Mouse (Mus musculus) right cerebral cortex, postnatal 4 days (tissue): ENCODE results near the gene Lrrc34.

Source experiments
- DNase-seq: peaks from one replicate; pipeline ENCODE4 v3.0.0-alpha.2; 2022

Lrrc34 gene

DNA sequence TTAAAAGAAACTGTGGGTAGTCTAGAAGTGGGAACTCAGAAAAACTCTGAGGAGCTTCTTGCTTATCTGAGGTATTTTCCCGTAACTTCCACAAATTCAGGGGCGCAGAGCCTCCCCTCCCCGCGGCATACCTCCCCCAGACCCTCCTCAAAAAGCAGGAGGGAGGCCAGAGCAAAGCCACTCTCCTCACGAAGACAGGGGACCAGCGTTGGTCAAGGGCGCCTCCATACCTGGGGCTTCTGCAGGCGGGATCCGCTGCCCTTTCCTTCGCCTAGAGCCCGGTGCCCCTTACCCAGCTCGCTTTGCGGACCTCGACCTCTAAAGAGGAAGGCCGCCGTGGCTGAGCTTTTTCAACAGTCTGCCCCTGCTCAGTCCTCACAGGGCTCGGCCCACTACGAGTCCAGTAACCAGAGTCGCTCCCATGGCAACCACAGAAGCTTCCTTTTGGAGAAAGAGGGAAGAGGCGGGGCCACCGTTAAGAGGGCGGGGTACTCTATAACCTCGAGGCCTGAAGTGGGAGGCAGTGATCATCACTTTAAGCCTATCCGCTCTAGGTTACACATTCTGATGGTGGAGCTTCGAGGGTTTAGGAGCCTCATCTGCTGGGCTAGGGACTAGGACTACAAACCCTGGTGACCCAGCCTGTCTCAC is at the start of gene Lrrc34:
Lrrc34 (minus strand) TSS at position 430 of the 651 bp plus-strand sequence.
- peak; percentile 25 for DNase-seq

DNA sequence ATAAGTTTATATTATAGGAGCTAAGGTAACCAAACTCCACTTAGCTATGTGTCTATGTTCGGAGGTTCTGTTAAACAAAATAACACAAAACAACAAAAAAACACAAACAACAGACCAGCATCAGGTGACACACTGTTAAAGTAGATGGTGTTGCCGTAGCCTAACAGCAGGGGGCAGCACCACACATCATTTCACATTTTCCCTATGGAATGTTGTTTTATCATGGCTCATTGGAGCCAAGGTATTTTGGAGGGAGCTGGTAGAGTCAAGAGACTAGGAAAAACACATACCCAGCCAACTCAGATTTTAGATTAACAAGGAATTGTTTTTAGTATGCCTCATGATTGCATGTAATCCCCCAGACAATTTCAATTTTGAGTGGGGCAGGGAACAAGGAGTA is 48.7 kb upstream of the Lrrc34 start:
- DNase-seq = peak; percentile 78

DNA sequence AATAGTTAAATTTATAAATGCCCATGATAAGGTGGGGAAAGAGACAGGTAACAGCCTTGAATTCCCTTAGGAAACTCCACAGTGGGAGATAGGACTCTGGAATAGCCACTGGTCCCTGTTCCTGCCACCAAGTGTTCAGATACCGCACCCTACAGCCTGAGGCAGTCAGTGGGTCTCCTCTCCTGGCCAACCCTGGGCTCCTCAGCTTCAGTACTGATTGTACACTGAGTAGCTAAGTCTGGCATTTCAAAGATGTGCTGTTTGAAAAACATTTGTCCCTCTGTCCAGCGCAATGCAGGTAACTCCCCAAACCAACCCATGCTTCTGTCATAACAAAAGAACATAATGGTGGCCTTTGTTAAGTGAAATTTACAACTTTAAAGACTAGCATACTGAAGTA is 48.0 kb upstream of the Lrrc34 start:
- no peak for DNase-seq

DNA sequence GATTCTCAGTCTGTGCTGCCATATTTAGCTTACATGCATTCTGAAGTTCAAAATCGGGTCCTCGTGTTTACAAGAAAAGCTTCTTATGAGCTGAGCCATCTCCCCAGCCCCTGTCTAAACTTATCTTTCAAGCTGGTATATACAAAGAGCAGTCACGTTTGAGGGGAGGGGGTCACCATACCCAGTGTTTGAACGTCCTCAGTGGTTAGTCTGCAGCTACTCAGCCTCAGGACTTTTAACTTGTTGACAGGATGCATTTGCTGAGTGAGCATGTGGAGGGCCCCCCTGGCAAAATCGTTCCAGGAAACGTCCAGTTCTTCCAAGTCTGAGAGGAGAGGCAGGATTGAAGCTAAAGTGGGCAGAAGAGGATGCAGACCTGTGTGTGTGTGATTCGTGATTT is 43.3 kb upstream of the Lrrc34 start:
- DNase-seq = no peak

DNA sequence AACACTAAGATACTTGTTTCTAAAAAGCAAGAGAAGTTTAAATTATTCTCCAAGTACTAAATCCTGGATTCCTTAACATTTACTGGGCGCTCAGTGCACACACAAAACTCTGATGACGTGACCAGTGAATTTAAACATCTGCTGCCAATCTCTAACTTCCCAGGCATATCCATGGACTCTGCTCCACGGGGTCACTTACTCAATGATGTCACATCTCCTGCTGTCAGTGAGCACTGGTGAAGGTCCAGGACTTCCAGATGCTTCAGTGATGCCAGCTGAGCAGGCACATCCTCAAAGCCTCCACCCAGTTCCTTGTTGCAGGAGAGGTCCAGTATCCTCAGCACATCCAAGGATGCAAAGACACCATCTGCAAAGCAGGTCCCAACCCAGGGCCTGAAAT is 39.5 kb upstream of the Lrrc34 start:
- DNase-seq = no peak

DNA sequence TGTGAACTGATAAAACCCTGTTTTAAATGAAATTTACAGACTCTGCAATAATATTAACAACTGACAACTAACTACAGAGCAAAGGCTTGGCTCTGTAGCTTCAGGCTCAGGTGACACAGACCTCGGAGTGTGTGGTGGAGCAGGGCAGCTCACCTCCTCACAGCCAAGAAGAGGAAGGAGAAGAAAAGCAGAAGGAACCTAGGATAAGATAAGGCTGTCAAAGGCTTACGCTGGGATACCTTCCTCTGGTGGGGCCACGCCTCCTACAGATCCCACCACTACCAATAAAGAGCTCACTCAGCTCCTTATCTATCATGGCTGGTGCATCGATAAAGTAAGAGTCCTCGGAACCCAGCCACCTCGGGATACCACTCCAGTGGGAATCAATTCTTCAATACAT is 35.5 kb upstream of the Lrrc34 start:
- DNase-seq = no peak

DNA sequence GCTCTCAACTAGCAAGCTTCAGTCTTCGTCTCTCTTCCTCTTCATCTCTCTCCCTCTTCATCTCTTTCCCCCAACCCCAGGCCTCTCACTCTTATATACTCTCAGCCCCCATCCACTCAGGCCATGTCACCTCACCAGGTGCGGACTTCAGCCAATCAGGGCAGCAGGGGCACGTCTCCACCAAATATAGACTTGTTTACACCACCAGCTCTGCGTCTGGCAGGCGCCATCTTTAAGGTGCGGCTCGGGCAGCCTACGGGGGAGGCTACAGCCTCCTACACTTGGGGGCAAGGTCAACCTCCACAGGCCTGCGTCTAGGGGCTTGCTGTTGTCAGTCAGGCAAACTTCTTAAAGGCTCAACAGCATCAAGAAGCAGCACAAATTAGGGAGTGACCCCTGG is 10.8 kb upstream of the Lrrc34 start:
- no peak for DNase-seq

DNA sequence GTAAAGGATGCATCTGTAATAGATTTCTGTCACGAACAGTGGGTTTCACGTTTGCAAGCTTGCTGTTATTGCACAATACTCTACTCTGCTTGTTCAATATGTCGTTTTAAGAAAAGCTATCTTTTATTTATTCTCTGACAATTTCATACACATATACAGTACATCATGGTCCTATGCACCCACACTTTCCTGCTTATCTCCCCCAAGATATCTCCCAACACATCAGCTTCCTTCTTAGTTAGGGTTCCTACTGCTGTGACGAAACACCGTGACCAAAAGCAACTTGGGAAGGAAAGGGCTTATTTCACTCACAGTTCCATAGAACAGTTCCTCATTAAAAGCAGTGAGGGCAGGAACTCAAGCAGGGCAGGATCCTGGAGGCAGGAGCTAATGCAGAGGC is 8.3 kb upstream of the Lrrc34 start:
- DNase-seq = no peak

DNA sequence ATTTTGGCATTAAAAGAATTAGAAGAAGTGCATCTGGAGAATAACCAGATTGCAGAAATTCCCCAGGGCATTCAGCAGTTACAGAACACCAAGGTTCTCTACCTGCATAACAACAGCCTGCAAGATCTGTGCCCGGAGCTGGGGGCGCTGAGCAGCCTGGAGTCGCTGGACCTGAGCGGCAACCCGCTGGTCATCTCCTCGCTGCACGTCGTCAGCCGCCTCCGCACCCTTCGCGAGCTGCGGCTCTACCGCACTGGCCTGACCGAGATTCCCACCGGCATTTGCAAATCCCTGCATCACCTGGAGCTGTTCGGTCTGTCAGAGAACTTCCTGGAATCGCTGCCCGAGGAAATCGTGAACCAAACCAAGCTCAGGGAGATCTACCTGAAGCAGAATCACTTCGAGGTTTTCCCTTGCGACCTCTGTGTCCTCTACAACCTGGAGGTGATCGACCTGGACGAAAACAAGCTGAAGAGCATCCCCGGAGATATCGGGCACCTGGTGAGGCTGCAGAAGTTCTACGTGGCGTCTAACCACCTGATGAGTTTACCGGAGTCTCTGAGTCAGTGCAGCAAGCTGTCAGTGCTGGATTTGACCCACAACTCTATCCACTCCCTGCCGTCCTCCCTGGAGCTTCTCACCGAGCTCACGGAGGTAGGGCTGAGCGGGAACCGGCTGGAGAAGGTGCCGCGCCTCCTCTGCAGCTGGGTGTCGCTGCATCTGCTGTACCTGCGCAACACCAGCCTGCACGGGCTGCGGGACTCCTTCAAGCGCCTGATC is 2.6 kb upstream of the Lrrc34 start:
- peak; percentile 5 for DNase-seq

DNA sequence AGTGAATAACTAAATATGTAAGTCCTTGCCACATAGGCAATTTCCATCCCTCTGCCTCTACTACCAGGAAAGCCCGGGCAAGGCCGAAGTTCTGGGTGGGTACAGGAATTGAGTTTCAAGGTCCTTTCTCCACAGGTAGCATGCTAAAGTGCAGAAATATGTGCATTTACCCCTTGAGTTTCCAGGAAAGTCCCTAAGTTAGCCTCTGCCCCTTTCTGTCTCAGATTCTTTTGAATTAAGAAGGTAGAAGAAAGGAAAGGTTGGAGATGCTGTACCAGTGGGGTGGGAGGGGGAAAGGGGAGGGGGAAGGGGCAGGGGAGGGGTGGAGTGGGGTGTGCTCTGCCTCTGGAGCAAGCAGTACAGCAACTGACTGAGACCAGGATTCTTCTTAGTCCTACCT is 797 bp upstream of the Lrrc34 start:
- no peak for DNase-seq

DNA sequence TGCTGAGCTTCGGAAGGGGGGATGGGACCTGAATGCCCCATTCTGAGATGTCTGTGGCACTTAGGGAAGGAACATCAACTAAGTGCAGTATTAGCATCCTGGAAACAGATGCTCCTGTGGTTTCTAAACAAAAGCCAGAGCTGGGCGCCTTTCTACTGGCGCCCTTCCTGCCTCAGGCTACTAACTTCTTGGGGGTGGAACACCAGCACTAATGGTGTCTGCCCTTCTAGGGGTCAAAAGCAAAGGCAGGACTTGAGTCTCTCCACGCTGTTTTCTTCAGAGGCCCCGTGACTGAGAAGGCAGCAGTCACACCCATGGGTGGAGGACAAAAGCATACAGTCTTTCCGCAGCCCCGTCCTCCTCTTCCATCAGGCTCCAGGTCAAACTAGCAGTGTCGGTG is 908 bp downstream of the Lrrc34 start:
- no peak for DNase-seq

DNA sequence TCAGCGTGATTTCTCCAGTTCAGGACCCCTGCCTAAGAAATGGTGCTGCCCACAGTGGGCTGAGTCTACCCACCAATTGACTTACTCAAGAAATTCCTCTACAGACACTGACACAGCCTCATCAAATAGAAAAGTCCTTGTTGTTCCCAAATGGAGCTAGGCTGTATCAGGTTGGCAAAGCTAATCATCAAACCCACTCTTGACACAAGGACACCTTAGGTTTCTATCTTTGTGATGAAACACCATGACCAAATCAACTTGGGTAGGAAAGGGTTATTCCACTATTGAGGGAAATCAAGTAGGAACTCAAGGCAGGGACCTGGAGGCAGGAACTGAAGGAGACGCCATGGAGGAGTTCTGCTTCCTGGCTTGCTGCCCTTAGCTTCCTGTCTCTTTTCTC is 3.5 kb downstream of the Lrrc34 start, which contains the start of gene Lrriq4:
Lrriq4 (plus strand) TSS at position 301 of the 400 bp plus-strand sequence.
- DNase-seq = no peak

DNA sequence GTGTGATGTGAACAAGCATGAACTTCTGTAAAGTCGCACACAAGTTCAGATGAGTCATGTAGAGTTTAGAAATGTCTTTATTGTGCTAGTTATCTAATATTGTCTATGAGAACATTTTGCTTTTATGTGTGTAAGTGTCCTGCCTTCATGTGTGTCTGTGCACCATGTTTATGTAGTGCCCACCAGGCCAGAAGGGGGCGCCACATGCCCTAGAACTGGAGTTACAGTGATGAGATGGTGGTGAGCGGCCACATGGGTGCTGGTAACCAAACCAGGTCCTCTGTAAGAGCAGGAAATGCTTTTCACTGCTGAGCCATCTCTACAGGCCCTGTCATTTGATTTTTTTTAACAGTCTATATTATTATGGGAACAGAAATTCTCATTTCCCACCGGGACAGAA is 12.0 kb downstream of the Lrrc34 start:
- DNase-seq = no peak

DNA sequence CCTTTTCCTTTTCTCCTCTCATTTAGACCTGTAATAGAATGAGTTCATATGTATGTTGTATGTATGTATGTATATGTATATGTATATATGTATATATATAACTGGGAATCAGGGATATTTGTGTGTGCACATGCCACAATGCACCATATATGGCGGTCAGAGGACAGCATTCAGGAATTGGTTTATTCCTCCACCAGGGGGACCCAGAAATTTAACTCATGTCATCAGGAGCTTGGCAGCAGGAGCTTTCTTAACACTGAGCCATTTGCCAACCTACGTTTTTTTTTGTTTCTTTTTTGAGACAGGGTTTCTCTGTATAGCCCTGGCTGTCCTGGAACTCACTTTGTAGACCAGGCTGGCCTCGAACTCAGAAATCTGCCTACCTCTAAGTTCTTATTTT is 14.0 kb downstream of the Lrrc34 start:
- no peak for DNase-seq

DNA sequence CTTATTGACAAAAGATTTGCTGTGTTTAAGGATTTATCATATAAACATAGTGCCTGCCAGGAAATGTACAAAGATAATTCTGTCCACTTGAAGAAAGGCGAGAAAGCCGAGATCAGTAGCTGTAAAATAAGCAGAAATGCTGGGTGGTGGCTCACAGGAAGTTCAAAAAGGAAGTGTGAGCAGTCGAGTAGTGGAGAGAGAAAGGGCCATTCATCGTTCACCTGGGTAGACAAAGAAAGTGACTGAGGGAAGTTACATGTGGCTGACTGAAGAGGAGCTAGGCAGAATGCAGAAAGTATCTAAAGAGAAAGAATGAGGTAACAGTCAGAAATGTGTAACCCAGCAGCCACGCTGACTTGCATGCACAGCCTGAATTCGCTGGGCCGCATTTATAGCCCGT is 27.5 kb downstream of the Lrrc34 start:
- no peak for DNase-seq

DNA sequence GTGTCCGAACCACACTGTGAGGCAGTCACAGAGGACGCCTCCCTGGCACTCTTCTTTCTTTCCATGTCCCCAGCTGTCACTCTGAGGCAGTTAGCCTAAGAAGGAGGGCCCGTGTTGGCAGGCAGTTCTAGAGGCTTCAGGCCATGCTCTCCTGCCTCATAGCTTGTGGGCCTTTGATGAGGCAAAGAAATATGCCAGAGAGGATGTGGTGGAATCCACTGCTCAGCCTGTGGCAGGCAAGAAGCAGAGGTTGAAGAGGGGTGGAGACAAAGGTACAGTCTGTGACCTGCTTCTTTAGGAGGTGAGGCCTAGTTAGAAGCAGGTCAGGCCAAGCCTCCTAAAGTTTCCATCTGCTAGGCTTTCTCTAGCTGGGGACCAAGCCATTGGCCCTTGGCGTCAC is 36.7 kb downstream of the Lrrc34 start:
- DNase-seq = no peak

DNA sequence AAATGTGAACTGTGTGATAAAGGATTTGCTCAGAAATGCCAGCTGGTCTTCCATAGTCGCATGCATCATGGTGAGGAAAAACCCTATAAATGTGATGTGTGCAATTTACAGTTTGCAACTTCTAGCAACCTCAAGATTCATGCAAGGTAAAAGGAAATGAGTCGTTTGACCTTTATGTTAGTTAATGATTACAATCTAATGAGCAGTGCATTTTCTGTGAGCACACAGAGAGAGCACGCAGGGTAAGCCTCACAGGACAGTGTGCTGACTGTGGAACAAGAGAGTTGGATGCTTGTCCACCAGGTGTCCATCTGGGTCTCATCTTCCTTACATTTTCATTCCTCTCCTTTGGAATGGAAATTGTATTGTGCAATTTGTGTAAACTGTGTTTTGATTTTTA is 38.7 kb downstream of the Lrrc34 start:
- DNase-seq = no peak

DNA sequence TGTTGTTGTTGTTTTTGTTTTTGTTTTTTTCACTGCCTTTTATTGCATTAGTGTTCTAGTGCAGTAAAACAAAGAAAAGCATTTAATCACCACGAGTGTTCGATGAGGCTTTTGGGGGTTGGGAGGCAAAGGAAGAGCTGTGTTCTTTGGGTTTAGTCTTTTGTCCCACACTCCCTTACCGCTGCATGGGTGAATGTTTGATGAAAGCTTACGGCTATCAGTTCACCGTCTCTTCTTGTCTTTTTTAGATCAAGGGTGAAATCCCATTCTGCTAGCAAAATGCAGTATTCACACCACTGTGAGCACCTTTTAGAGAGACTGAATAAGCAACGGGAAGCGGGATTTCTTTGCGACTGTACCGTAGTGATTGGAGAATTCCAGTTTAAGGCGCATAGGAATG is 44.4 kb downstream of the Lrrc34 start:
- no peak for DNase-seq

DNA sequence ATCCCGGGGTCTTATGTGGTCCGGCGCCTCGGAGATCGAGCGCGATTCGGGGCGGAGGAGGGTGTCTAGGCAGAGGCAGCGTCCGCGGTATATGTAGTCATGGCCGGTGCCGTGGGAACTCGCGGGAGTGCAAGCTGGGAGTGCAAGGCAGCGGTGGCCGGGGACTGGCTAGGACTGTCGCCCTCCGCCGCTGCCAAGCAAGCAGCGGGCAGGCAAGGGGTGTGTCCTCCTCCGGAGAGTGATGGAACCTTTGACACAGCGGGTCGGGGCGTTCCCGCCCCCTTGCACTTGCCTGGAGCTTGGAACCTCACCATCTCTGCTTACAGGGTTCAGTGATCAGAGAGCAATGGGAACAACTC is 45.0 kb downstream of the Lrrc34 start:
- DNase-seq = no peak

DNA sequence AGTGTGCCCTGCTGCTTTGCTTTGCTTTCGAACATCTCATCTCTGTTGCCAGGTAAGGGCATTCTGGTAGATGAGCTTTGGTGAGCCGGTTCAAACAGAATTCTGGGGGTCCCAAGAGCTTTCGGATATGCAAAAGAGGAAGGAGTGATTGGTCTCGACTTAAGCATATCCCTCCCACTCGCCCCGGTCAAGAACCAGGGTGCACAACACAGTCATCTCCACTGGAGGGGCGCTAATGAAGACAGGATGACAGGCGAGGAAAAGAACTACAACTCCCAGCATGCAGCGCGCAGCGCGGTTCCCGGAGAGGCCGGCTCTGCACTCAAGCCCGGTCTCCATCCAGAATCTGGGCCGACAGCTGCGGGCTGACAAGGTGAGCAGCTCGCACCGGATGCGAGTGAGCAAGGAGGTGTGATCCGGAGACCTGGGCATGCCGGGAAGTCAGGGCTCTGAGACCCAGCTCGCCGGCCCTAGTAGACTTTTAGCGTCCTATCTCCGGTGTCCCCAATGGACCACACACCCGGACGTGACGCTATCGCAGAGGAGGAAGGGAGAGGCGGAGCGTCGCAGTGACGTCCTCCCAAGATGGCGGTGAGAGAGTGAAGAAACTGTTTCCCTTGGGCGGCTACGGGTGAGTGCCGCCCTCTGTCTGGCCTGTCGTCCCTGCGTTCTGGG is 45.5 kb downstream of the Lrrc34 start, which contains the start of gene Mynn:
Mynn (plus strand) TSS at position 1 of the 675 bp plus-strand sequence.
- peak; percentile 92 for DNase-seq

DNA sequence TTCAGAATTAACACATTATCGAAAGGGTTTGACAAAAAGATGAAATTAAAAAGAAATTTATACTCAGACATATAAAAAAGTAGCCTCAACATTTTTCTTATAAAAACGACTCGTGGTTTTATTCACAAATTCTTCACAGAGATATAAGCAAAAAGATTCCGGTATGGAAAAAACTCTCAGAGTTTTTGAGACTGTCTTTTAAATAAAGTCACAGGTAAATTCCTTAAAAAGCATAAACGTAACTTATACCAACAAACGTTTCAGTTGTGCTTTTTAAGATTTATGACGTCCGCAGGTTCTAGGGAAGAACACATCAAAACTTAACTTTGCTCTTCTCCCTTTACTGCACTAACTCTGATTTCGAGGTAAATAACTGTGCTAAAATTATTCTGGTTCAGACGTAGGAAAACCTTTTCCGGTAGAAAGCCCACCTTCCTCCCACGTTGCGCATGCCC is 46.0 kb downstream of the Lrrc34 start:
- DNase-seq = no peak

DNA sequence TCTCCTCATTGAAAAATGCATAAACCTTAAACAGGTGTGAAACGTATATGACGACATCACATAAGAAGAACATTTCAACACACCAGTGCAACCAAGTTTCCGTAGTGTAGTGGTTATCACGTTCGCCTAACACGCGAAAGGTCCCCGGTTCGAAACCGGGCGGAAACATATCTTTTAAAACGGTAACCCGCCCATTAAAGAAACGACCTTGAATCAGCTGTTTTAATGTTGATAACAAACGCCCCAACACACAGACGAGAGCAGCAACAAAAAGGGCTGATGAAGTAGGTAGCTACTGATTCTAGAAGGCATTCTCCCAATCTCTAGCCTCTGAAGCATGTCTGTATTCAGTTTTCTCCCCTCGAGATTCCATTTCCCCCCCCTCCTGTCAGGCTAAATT is 46.5 kb downstream of the Lrrc34 start:
- DNase-seq = peak; percentile 73

DNA sequence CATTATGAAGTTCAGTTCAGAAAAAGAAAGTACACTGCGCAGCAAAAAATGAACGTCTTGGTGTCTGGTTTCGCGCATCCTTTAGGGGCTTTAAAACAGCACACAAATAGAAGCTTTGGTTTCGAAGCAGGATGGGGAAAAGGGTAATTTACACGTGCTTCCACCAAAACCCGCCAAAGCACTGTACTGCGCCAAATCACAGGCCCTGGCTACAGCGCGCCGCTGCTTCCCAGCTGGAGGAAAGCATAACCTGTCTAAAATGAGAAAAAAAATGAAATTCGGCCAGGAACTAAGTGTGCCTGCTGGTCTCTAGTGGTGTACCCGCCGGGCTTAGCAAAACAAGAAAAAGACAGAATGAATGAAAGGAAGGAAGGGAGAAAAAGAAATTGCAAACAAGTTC is 47.0 kb downstream of the Lrrc34 start:
- peak; percentile 18 for DNase-seq
